Mouse (Mus musculus): Measurements from ENCODE around the gene Cd4. TPM values are rescaled to one million over a fixed set of nuclear protein-coding genes. Genes with fewer than 3 reads are reported as not detected.
A peak's percentile ranks its signal among the peaks of the same experiment; 100 is the strongest.
"Not testable (repeated sequence)": the region's sequence is repeated elsewhere in the genome, so short reads cannot be mapped to it uniquely, and the experiment has no call there.

The Cd4 gene
- total RNA-seq, 2 experiments from 2014 or later, result 1.2 to 2.1 TPM

- no peak for DNase-seq
- intact Hi-C loops (cut with DNase I), result no loop called here
These were observed 10.3 kb upstream of the Cd4 start for GRCm38 (mm10) chr6:124898359-124898758.

GRCm38 (mm10) chr6:124894113-124894512, 6.1 kb upstream of the Cd4 start:
- intact Hi-C loops (cut with DNase I); DNase-seq: not testable (repeated sequence)

DNA sequence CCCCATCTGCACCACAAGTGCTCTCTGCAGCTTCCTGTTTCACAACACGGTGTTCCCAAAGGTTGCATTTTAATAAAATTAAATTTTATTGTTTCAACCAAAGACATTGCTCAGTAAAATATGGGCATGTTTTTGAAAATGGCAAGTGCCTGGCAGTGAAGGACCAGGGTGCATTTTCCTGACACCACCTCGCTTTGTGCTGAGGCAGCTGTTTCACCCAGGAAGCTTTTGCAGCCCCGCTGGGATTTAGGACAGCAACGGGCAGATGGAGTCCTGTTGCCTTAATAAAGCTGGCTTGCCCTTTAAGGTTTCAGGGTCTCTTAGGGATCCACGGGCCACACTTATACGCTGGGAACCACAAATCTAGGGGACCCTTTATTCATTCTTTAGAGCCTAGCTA, 3.0 kb upstream of the Cd4 start:
- no peak for DNase-seq
- intact Hi-C loops (cut with DNase I), result no loop called here

GRCm38 (mm10) chr6:124888555-124889125, 619 bp upstream of the Cd4 start:
- no peak for DNase-seq
- intact Hi-C loops (cut with DNase I), result no loop called here

- DNase-seq, result no peak
- intact Hi-C loops (cut with DNase I), result no loop called here
These were observed 2.1 kb downstream of the Cd4 start for GRCm38 (mm10) chr6:124885956-124886381.

DNA sequence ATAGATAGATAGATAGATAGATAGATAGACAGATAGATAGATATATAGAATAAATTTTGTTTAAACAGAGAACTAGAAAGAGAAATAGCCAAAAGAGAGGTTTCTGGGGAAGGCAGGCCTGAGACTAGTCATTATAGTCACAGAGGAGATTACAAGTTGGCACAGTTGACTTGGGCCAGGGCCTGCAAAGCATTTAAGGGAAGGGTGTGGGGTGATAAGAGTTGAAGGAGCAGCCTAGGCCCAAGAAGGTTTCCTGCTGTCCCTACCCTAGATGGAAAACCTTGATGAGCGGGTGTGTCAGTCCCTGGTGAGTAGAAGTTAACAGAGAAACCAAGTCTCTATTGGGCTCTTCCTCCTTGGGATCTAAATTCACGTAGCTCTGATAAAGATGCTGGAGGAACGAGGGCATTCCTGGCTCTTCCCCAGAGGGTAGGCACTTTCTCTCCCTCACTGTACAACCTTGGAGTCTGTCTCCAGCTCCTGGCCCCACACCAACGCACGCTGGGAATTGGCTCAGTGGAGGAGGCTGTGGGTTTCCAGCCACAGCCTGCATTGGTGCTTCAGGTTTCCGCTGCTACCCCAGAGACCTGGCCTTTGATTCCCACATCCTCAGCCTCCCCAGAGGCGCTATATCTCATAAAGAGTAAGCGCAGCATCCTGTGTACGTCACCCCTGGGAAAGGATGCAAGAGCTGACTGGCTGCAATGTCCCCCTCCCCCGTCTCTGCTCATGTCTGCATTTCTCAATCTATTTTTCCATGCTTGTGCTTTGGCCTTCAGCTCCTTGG, 3.1 kb downstream of the Cd4 start:
- intact Hi-C loops (cut with DNase I), result no loop called here
- DNase-seq, result peak; percentile 62 to 70

- no peak for DNase-seq
- intact Hi-C loops (cut with DNase I), result no loop called here
These were observed 4.7 kb downstream of the Cd4 start for GRCm38 (mm10) chr6:124883351-124883750.

GRCm38 (mm10) chr6:124881821-124882220, 6.2 kb downstream of the Cd4 start:
- intact Hi-C loops (cut with DNase I), result no loop called here

DNA sequence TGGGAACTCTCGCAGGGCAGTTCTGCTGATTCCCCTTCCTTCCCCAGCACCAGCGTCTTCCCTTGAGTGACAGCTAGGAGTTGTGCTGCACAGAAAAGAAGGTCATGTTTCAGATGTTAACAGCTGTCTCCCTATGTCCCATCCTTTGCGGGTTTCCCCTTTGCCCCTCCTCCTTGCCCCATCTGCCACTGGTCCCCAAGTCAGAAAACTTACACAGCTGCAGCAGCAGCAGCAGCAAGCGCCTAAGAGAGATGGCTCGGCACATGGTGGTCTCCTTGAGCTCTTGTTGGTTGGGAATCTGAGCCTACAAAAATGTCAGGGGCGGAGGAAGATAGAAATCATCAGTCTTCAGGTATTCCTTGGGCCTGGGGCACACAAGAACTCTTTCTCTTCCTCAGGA, 8.6 kb downstream of the Cd4 start:
- no peak for DNase-seq
- intact Hi-C loops (cut with DNase I), result no loop called here

More at GRCm38 (mm10) chr6:124881821-124882220, 6.2 kb downstream of the Cd4 start:
- DNase-seq, result no peak

DNA sequence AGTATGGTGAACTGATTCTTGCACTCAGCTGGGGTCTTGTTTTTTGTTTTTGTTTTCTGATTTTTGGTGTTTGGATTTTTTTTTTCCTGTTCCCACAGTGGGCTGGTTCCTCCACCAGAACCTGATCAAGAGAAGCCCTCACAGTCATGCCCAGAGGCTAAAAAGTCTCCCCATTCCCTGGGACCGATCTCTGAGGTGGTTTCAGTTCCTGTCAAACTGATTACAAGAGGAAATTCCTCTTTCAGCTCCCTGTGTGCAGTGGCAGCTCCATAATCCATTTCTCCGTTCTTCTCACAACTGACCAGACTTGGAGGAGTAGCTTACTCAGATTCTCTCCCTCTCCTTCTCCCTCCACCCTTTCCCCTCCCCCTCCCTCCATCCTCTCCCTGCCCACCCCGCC, 13.7 kb downstream of the Cd4 start:
- DNase-seq, result no peak
- intact Hi-C loops (cut with DNase I), result no loop called here

GRCm38 (mm10) chr6:124866560-124866959, 21.5 kb downstream of the Cd4 start:
- DNase-seq, result no peak
- intact Hi-C loops (cut with DNase I), result no loop called here

DNA sequence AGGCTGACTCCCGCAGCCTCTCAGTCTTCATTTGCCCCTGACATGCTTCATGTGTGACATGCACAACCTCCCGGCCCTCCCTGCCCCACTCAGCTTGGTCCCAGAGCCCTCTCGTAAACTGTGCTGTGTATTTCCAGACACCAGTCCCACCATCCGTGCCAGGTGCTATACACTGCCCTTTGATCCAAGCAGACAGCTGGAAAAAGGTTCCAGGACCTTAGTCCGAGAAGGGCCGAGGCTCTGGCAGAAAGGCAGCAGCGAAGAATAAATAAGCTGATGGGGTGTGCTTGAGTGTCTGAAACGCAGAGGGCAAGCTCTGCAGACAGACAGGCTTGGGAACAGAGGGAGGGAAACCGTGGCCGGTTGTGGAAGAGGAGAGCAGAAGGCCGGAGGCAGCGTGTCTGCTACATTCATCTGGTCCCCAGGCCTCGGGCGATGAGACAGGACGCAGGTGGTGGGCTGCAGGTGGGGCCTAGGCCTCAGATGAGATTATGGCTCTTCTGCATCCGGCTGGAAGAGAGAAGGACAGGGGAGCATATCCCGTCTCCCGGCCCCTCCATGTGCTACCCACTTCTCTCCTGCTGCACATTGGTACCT, 22.2 kb downstream of the Cd4 start:
- no peak for DNase-seq
- intact Hi-C loops (cut with DNase I), result no loop called here

GRCm38 (mm10) chr6:124863658-124864298, 24.2 kb downstream of the Cd4 start, which contains the start of gene Gpr162:
Gpr162 (minus strand) TSS chr6:124863983.
- DNase-seq, result peak; percentile 67 to 69
- intact Hi-C loops (cut with DNase I), result no loop called here

GRCm38 (mm10) chr6:124863125-124863657, 24.8 kb downstream of the Cd4 start:
- DNase-seq, result no peak
- intact Hi-C loops (cut with DNase I), result no loop called here

GRCm38 (mm10) chr6:124862406-124863124, 25.5 kb downstream of the Cd4 start:
- no peak for DNase-seq
- intact Hi-C loops (cut with DNase I), result no loop called here

DNA sequence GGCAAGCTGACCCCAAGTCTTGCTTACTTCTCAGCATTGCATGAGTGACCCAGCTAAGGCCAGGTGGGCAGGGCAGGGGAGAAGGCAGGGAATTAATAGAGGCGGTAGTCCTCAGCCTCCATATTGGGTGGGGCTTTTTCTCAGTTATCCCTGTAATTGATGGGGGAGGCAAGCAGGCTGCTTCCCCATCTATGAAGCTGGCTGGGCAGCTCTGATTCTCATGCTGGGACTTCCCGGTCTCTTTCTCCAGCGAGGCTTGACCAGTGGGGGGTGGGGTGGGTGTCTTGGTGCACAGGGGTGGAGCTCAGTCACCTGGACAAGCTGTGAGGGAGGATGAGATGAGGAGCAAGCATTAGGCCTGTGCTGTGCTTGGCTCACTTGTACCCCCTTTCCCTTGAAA, 26.2 kb downstream of the Cd4 start:
- no peak for DNase-seq
- intact Hi-C loops (cut with DNase I), result no loop called here

DNA sequence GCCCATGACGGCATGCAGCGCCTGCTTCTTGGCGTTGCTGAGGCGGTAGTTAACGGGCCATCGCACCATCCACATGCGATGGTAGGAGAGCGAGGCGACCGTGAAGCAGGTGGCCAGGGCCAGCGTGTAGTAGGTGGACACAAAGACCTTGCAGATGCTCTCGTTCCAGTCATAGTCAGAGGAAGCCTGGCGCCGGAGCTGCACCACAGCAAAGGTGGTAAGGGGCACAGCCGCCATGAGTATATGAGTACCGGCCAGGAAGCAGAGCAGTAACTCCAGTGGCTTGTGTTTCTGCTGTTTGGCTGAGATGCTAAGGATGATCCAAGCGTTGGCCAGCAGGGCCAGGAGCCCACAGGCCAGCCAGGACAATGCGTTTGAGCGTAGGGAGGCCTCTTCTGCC, 26.8 kb downstream of the Cd4 start:
- DNase-seq, result no peak
- intact Hi-C loops (cut with DNase I), result no loop called here

DNA sequence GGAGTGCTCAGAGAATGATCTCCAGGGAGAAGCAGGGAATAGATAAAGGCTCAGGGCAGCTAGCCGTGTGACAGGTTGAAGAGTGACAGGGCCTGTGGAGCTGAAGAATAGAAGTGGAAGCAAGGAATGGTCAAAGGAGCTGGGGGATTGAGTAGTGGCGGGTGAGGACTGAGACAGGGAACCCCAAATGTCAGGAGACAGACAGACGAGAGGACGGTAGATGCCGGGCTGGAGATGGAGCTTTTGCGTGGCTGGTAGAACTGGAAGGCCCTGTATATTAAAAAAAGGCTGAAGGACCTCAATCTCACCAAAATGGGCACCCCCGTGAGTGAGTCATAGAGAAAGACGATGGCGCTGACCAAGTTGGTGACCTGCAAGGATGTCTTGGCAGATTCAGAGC, 27.5 kb downstream of the Cd4 start:
- no peak for DNase-seq
- intact Hi-C loops (cut with DNase I), result no loop called here

DNA sequence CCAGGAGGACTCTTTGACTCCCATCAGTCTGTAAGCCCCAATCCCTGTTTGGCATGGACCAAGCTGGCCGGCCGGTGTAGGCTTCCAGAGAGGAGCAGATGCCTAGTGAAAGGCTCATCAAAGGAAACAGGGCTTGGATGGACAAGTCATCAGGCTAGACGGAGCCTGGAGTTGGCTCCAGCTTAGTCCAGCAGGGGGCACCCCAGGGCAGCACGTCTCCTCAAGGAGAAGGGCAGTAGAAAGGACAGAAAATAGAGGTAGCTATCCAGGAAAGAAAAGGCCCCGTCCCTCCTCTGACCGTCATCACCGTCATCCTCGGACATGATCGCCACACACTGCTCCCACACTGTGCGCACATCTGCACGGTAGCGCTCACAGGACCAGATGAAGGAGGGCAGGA, 28.3 kb downstream of the Cd4 start:
- DNase-seq, result peak; percentile 91 to 95
- intact Hi-C loops (cut with DNase I), result loop anchor here (2.0 to 5.0 kb wide), 2 partner anchors 45 to 58 kb away; no protein-coding TSS in a partner anchor

- intact Hi-C loops (cut with DNase I), result loop anchor here (2.0 to 5.0 kb wide), 2 partner anchors 46 to 59 kb away; no protein-coding TSS in a partner anchor
- DNase-seq, result no peak
These were observed 29.3 kb downstream of the Cd4 start for GRCm38 (mm10) chr6:124858561-124859318.

All from heart, postnatal 10 days (tissue).